Mouse (Mus musculus) layer of hippocampus, adult 18-20 months (tissue): Measurements from ENCODE around the gene Smtnl1. TPM values are rescaled to one million over a fixed set of nuclear protein-coding genes. Genes with fewer than 3 reads are reported as not detected.

Experiments used
- total RNA-seq, 2 experiments: library from RNA; stranded (reverse); gene quantifications; 2 replicates each; pipeline ENCODE4 v1.2.3; 2021

Smtnl1 gene
- total RNA-seq, 2 experiments from 2014 or later = not detected

Other genes starting within 250 kb of the Smtnl1 start
- 10 to 100 TPM; 38.2 to 48.0 TPM for gene Ctnnd1, start 171.9 kb downstream of the Smtnl1 start, total RNA-seq
- not detected for gene Btbd18, start 163.6 kb downstream of the Smtnl1 start, total RNA-seq
- gene Selenoh, start 151.9 kb downstream of the Smtnl1 start, total RNA-seq = 10 to 100 TPM; 22.6 to 25.0 TPM
- gene Gm28635, start 144.6 kb downstream of the Smtnl1 start, total RNA-seq = 1 to 10 TPM; 2.4 to 7.2 TPM
- gene Med19, start 144.2 kb downstream of the Smtnl1 start, total RNA-seq = 10 to 100 TPM; 33.9 to 34.4 TPM
- gene Tmx2, start 143.5 kb downstream of the Smtnl1 start, total RNA-seq = 100 to 1,000 TPM; 232 to 252 TPM
- 10 to 100 TPM; 36.3 to 39.1 TPM for gene Zdhhc5, start 107.5 kb downstream of the Smtnl1 start, total RNA-seq
- 10 to 100 TPM; 10.7 to 11.7 TPM for gene Clp1, start 95.3 kb downstream of the Smtnl1 start, total RNA-seq
- gene Ypel4, start 88.6 kb downstream of the Smtnl1 start, total RNA-seq = 10 to 100 TPM; 81.2 to 84.9 TPM
- 1 to 10 TPM; 1.9 to 2.5 TPM for gene Gm19426, start 79.0 kb downstream of the Smtnl1 start, total RNA-seq
- 1 to 10 TPM; 5.9 to 7.5 TPM for gene Serping1, start 47.2 kb downstream of the Smtnl1 start, total RNA-seq
- 1 to 10 TPM; 4.8 to 5.9 TPM for gene Ube2l6, start 23.8 kb downstream of the Smtnl1 start, total RNA-seq
- 10 to 100 TPM; 52.0 to 57.7 TPM for gene Timm10, start 4.3 kb upstream of the Smtnl1 start, total RNA-seq
- gene Slc43a1, start 16.2 kb upstream of the Smtnl1 start, total RNA-seq = under 1 TPM; 0.15 to 0.27 TPM
- 100 to 1,000 TPM; 103 to 104 TPM for gene Rtn4rl2, start 64.1 kb upstream of the Smtnl1 start, total RNA-seq
- under 1 TPM; 0.30 to 0.58 TPM for gene Slc43a3, start 113.9 kb upstream of the Smtnl1 start, total RNA-seq
- not detected for gene Prg2, start 157.8 kb upstream of the Smtnl1 start, total RNA-seq
- not detected for gene Prg3, start 165.6 kb upstream of the Smtnl1 start, total RNA-seq
- 100 to 1,000 TPM; 114 to 115 TPM for gene Ssrp1, start 214.6 kb upstream of the Smtnl1 start, total RNA-seq
- 1 to 10 TPM; 1.6 to 2.1 TPM for gene P2rx3, start 214.8 kb upstream of the Smtnl1 start, total RNA-seq
- 100 to 1,000 TPM; 175 to 194 TPM for gene Tnks1bp1, start 225.4 kb upstream of the Smtnl1 start, total RNA-seq